Mouse (Mus musculus) E14TG2a.4 (cell line): ENCODE results near the gene Epha4.

Experiments used
- H3K27me3 ChIP-seq: 2 replicates; pipeline ENCODE4 v1.6.1; 2014; ENCODE audit warnings: low read length, control low read depth; ENCODE audit not compliant: insufficient read depth
- H3K36me3 ChIP-seq: 2 replicates; pipeline ENCODE4 v1.6.1; 2014; ENCODE audit warnings: low read length, control low read depth; ENCODE audit not compliant: insufficient read depth
- H3K4me1 ChIP-seq: replicated peaks from 2 replicates; pipeline ENCODE4 v1.6.1; 2014; ENCODE audit warnings: low read depth, low read length, control low read depth
- H3K4me3 ChIP-seq: replicated peaks from 2 replicates; pipeline ENCODE4 v1.5.1; 2014; ENCODE audit warnings: mild to moderate bottlenecking, low read length
- H3K9me3 ChIP-seq: 2 replicates; pipeline ENCODE4 v1.6.1; 2014; ENCODE audit warnings: low read length, control low read depth
- CTCF ChIP-seq: conservative IDR thresholded peaks from 2 replicates; pipeline ENCODE4 v1.5.1; 2014; ENCODE audit warnings: low read length
- NANOG ChIP-seq: IDR thresholded peaks from 2 replicates; pipeline ENCODE4 v1.6.1; 2014; ENCODE audit warnings: borderline replicate concordance, low read length, mixed read lengths
- POU5F1 ChIP-seq: IDR thresholded peaks from 2 replicates; pipeline ENCODE4 v1.6.1; 2014; ENCODE audit warnings: low read length, borderline replicate concordance

Gene Epha4

GRCm38 (mm10) chr1:77473446-77474376 is 41.2 kb downstream of the Epha4 start:
- Histone ChIP-seq H3K4me3 (peak overlapping the region; percentile 27), H3K27me3 (no peaks in the 10 kb centered on the region), H3K36me3 (peaks cover 13% of the 10 kb centered on the region), H3K4me1 (peaks cover 83% of the 10 kb centered on the region), H3K9me3 (no peaks in the 10 kb centered on the region)
- TF ChIP-seq POU5F1 (no peak), NANOG (no peak)

GRCm38 (mm10) chr1:77472566-77472965 is 42.3 kb downstream of the Epha4 start:
- no peak for TF ChIP-seq POU5F1
- TF ChIP-seq CTCF, result no peak
- no peak; the same call in 1 of the 2 replicates for TF ChIP-seq NANOG
- H3K4me1 ChIP-seq, result peaks cover 93% of the 10 kb centered on the region
- peaks cover 13% of the 10 kb centered on the region for H3K36me3 ChIP-seq
- H3K4me3 ChIP-seq, result no peak overlapping the region
- no peaks in the 10 kb centered on the region for H3K9me3 ChIP-seq
- no peaks in the 10 kb centered on the region for H3K27me3 ChIP-seq

- H3K4me3 ChIP-seq, result 0 out of 2 replicates have a peak overlapping the region, but pooled peaks have one; percentile 11
- H3K36me3 ChIP-seq, result peaks cover 12% of the 10 kb centered on the region
- no peaks in the 10 kb centered on the region for H3K9me3 ChIP-seq
- H3K27me3 ChIP-seq, result no peaks in the 10 kb centered on the region
- TF ChIP-seq POU5F1 (no peak), NANOG (no peak), CTCF (no peak)
- peaks cover 97% of the 10 kb centered on the region for H3K4me1 ChIP-seq
These were observed 43.4 kb downstream of the Epha4 start for GRCm38 (mm10) chr1:77471447-77471846.

- Histone ChIP-seq H3K9me3 (no peaks in the 10 kb centered on the region), H3K4me3 (0 out of 2 replicates have a peak overlapping the region, but pooled peaks have one; percentile 11), H3K36me3 (peaks cover 8% of the 10 kb centered on the region), H3K27me3 (no peaks in the 10 kb centered on the region), H3K4me1 (peaks cover 96% of the 10 kb centered on the region)
- TF ChIP-seq POU5F1, result no peak
- no peak for TF ChIP-seq NANOG
- no peak for TF ChIP-seq CTCF
These were observed 43.9 kb downstream of the Epha4 start for GRCm38 (mm10) chr1:77471037-77471436.

- no peaks in the 10 kb centered on the region for H3K9me3 ChIP-seq
- H3K27me3 ChIP-seq, result no peaks in the 10 kb centered on the region
- H3K36me3 ChIP-seq, result peaks cover 12% of the 10 kb centered on the region
- H3K4me1 ChIP-seq, result peaks cover 95% of the 10 kb centered on the region
- TF ChIP-seq POU5F1, result no peak
- no peak overlapping the region for H3K4me3 ChIP-seq
These were observed 46.1 kb downstream of the Epha4 start for GRCm38 (mm10) chr1:77468717-77469314.

- TF ChIP-seq POU5F1 (no peak), NANOG (no peak), CTCF (no peak)
- Histone ChIP-seq H3K27me3 (no peaks in the 10 kb centered on the region), H3K36me3 (peaks cover 14% of the 10 kb centered on the region), H3K9me3 (no peaks in the 10 kb centered on the region), H3K4me3 (no peak overlapping the region), H3K4me1 (peaks cover 97% of the 10 kb centered on the region)
These were observed 49.4 kb downstream of the Epha4 start for GRCm38 (mm10) chr1:77465524-77465923.

GRCm38 (mm10) chr1:77464108-77464507 is 50.8 kb downstream of the Epha4 start:
- H3K27me3 ChIP-seq, result no peaks in the 10 kb centered on the region
- TF ChIP-seq POU5F1 (no peak), CTCF (no peak), NANOG (no peak)
- no peak overlapping the region for H3K4me3 ChIP-seq
- H3K36me3 ChIP-seq, result peaks cover 14% of the 10 kb centered on the region
- peaks cover 97% of the 10 kb centered on the region for H3K4me1 ChIP-seq
- no peaks in the 10 kb centered on the region for H3K9me3 ChIP-seq

- H3K36me3 ChIP-seq, result peaks cover 24% of the 10 kb centered on the region
- H3K4me3 ChIP-seq, result peak overlapping the region; percentile 30; the same call in 1 of the 2 replicates
- H3K27me3 ChIP-seq, result no peaks in the 10 kb centered on the region
- no peaks in the 10 kb centered on the region for H3K9me3 ChIP-seq
- H3K4me1 ChIP-seq, result peaks cover 98% of the 10 kb centered on the region
- no peak for TF ChIP-seq CTCF
- TF ChIP-seq POU5F1, result no peak
- TF ChIP-seq NANOG, result no peak
These were observed 52.8 kb downstream of the Epha4 start for GRCm38 (mm10) chr1:77461877-77462615.
